Mouse (Mus musculus): ENCODE measurements around the gene Mycbpap. TPM values are rescaled to one million over a fixed set of nuclear protein-coding genes. Genes with fewer than 3 reads are reported as not detected.

The Mycbpap gene
- polyA plus RNA-seq, 1 experiment from 2014 or later: 0.23 TPM

DNA sequence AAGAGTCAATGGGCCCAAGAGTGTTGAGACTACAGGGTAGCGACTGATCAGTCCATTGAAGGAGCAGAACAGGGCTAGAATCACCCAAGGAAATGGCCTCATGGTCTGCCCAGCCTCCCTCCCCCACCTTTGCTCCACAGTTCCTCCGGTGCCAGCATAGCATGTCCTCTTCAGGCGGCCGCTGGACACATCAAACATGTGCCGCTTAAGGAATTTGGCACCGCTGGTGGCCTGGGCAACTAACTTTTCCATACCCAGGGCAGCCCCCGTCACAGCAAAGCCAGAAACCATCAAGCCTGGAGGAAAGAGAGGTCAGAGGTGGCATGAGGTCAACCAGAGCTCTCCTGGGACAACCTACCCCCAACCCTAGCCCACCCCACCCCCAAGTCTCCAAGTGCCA, 39.6 kb downstream of the Mycbpap start:
- H3K27ac ChIP-seq: no peak overlapping the region
- 95% methylated on average over 7 of the region's 7 CpGs for WGBS (ENCODE audit: missing documents)

DNA sequence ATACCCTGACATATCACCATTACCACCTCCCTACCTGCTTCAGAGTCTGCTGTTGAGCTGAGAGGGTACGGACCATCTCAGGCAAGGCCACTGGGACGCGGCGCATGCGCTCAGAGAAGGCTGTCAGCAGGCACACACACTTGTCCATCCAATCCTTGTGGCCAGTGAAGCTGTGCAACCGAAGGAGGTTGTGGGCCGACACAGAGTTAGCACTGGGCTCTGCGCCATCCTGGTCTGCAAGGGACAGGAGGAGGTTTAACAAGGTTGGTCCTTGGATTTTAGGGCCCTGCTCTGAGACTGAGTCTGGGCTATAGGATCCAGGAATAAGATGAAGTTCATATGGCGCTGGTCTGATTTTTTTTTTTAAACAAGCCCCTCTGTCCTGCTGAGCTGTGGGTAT, 41.2 kb downstream of the Mycbpap start:
- no peaks in the 10 kb centered on the region for H3K36me3 ChIP-seq (ENCODE audit: inconsistent target)
- H3K4me3 ChIP-seq (ENCODE audit: inconsistent target): no peak overlapping the region
- no peaks in the 10 kb centered on the region for H3K79me2 ChIP-seq (ENCODE audit: inconsistent target)
- 95% methylated on average over 9 of the region's 9 CpGs for WGBS (ENCODE audit: missing documents)
- no peak overlapping the region for H3K27ac ChIP-seq

More for the DNA sequence above, 39.6 kb downstream of the Mycbpap start:
- Histone ChIP-seq H3K36me3 (ENCODE audit: inconsistent target) (no peaks in the 10 kb centered on the region), H3K79me2 (ENCODE audit: inconsistent target) (no peaks in the 10 kb centered on the region), H3K4me3 (ENCODE audit: inconsistent target) (no peak overlapping the region)

GRCm38 (mm10) chr11:94477651-94478050, 43.9 kb downstream of the Mycbpap start:
- Histone ChIP-seq H3K4me3 (ENCODE audit: inconsistent target) (no peak overlapping the region), H3K36me3 (ENCODE audit: inconsistent target) (no peaks in the 10 kb centered on the region), H3K79me2 (ENCODE audit: inconsistent target) (no peaks in the 10 kb centered on the region), H3K27ac (no peak overlapping the region)
- 72% methylated on average over 6 of the region's 6 CpGs for WGBS (ENCODE audit: missing documents)

GRCm38 (mm10) chr11:94475722-94476121, 45.8 kb downstream of the Mycbpap start:
- no peaks in the 10 kb centered on the region for H3K36me3 ChIP-seq (ENCODE audit: inconsistent target)
- no peaks in the 10 kb centered on the region for H3K79me2 ChIP-seq (ENCODE audit: inconsistent target)
- H3K27ac ChIP-seq: no peak overlapping the region
- no peak overlapping the region for H3K4me3 ChIP-seq (ENCODE audit: inconsistent target)
- 35% methylated on average over 11 of the region's 11 CpGs for WGBS (ENCODE audit: missing documents)

GRCm38 (mm10) chr11:94474544-94474910, 47.0 kb downstream of the Mycbpap start:
- 2% methylated on average over 11 of the region's 11 CpGs for WGBS (ENCODE audit: missing documents)
- Histone ChIP-seq H3K36me3 (ENCODE audit: inconsistent target) (no peaks in the 10 kb centered on the region), H3K79me2 (ENCODE audit: inconsistent target) (no peaks in the 10 kb centered on the region), H3K27ac (no peak overlapping the region), H3K4me3 (ENCODE audit: inconsistent target) (no peak overlapping the region)

DNA sequence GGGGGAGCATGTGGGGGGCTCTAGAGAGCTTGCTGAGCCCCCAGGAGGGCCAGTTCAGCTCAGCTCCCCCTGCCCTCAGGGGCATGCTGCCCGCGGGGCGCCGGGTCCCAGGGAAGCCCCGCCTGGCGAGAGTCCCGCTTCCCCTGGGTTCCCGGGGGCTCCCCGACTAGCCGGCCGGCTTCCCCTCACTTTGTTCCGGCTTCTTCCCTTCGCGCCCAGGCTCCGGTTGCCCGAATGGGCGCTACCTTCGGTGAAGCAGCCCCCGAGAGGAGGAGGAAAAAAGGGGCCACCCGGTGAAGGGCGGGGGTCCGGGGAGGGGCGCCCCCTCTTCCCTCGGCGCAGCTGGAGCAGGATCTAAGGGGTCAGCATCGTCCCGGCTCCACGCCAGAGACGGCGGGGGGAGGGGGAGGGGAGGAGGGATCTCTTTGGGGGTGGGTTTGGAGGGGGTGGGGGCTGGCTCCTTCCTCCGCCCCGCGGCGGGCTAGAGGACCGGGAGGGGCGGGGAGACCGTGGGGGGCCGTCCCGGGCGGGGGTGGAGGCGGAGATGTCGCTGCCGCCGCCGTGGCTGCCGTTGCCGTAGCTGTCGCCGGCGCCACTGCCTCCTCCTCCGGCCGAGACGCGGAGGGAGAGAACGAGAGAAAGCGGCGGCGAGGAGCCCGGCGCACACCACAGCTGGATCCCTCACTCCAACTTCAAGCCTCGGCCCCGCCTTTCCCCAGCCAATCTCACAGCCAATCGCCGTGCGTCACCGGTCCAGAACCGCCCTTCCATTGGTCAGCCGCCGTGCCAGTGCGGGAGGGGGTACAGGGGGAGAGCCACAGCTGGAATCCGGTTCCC, 47.6 kb downstream of the Mycbpap start, which contains the start of gene Cacna1g:
Gene Cacna1g, minus strand, starts transcription at position 492 of the 837 bp plus-strand sequence.
- Histone ChIP-seq H3K36me3 (ENCODE audit: inconsistent target) (no peaks in the 10 kb centered on the region), H3K27ac (no peak within 1 kb of the TSS), H3K79me2 (ENCODE audit: inconsistent target) (no peaks in the 10 kb centered on the region), H3K4me3 (ENCODE audit: inconsistent target) (no peak within 1 kb of the TSS)
- under 1% methylated on average over 54 of the region's 71 CpGs for WGBS (ENCODE audit: missing documents)

DNA sequence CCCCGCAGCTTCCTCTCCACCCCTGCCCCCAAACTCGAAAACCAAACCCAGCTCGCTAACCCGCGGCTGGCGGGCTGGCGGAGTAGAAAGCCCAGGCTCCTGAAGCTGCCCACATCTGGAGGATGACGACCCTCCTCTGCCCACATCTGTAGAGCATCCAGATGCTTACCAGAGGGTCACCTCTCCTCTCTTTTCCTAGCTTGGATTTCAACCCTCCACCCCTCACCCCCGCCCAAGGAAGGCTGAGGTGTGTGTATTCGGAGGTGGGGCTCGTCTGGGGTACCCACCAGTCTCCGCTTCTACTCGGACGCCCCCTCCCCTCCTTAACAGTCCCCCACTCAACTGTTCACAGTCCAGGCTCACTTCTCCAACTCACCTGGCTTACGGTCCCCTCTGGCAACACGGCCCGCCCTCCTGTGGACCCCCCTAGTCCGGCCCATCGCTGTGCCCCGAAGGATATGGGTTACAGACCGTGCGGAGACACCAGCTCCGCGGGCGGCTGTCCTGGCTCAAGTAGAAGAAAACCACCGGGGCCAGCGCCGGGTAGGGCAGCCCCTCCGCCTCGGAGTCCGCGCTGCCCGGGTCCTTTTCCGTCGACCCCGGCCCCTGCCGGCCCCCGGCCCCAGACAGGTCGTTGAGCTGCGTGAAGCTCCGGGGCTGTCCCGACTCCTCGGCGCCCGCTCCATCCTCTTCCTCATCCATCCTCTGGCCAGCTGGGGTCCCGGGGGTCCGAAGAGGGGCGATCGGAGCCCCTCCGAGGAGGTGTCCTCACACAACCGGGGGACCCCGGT, 48.4 kb downstream of the Mycbpap start:
- Histone ChIP-seq H3K27ac (no peak overlapping the region), H3K36me3 (ENCODE audit: inconsistent target) (no peaks in the 10 kb centered on the region), H3K4me3 (ENCODE audit: inconsistent target) (no peak overlapping the region), H3K79me2 (ENCODE audit: inconsistent target) (no peaks in the 10 kb centered on the region)
- WGBS (ENCODE audit: missing documents): 2% methylated on average over 47 of the region's 52 CpGs

GRCm38 (mm10) chr11:94472585-94472915, 49.0 kb downstream of the Mycbpap start:
- Histone ChIP-seq H3K79me2 (ENCODE audit: inconsistent target) (no peaks in the 10 kb centered on the region), H3K27ac (no peak overlapping the region), H3K4me3 (ENCODE audit: inconsistent target) (no peak overlapping the region), H3K36me3 (ENCODE audit: inconsistent target) (no peaks in the 10 kb centered on the region)
- WGBS (ENCODE audit: missing documents): under 1% methylated on average over 15 of the region's 15 CpGs

DNA sequence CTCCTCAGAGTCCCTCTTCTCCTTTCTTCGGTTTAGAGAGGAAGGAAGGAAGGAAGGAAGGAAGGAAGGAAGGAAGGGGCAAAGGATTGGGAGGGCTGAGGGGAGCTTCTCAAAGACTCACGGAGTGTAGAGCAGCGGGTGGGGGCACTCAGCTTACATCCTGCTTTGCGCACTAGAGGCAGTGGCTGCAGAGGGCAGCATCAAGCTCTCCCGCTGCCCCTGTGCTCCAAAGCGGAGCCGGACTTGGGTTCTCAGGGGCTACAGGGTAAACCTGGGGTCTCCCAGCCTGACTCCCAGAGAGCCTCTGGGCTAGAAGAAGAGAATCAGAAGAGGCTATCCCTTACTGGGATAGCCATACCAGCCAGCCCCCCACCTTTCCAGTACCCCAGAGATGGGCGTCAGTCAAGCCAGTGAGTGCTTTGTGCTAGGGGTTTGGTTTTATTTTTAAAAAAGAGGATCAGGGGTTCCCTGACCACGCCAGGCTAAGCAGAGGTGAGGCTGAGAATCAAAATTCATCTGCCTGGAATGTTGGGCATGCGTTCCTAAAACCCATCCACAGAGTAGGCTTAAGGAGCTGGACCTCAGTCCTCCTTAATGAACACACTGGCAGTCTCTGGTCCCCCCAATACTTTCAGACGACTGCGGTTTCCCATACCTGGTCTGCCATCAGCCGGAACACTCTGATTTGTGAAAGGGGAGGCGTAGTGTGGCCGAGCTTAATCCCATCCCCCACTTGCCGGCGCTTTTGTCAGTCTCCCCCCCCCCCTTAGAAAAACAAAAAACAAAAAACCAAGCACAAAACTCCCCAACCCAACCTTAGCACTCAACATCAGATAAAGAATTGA, 49.6 kb downstream of the Mycbpap start:
- Histone ChIP-seq H3K27ac (no peak overlapping the region), H3K36me3 (ENCODE audit: inconsistent target) (no peaks in the 10 kb centered on the region), H3K79me2 (ENCODE audit: inconsistent target) (no peaks in the 10 kb centered on the region), H3K4me3 (ENCODE audit: inconsistent target) (no peak overlapping the region)
- WGBS (ENCODE audit: missing documents): 6% methylated on average over 16 of the region's 17 CpGs

- Histone ChIP-seq H3K4me3 (ENCODE audit: inconsistent target) (no peak overlapping the region), H3K27ac (no peak overlapping the region), H3K36me3 (ENCODE audit: inconsistent target) (no peaks in the 10 kb centered on the region), H3K79me2 (ENCODE audit: inconsistent target) (no peaks in the 10 kb centered on the region)
- whole genome bisulfite sequencing (ENCODE audit: missing documents): 84% methylated on average over 6 of the region's 7 CpGs
Measured at GRCm38 (mm10) chr11:94470391-94470790, 51.2 kb downstream of the Mycbpap start.

DNA sequence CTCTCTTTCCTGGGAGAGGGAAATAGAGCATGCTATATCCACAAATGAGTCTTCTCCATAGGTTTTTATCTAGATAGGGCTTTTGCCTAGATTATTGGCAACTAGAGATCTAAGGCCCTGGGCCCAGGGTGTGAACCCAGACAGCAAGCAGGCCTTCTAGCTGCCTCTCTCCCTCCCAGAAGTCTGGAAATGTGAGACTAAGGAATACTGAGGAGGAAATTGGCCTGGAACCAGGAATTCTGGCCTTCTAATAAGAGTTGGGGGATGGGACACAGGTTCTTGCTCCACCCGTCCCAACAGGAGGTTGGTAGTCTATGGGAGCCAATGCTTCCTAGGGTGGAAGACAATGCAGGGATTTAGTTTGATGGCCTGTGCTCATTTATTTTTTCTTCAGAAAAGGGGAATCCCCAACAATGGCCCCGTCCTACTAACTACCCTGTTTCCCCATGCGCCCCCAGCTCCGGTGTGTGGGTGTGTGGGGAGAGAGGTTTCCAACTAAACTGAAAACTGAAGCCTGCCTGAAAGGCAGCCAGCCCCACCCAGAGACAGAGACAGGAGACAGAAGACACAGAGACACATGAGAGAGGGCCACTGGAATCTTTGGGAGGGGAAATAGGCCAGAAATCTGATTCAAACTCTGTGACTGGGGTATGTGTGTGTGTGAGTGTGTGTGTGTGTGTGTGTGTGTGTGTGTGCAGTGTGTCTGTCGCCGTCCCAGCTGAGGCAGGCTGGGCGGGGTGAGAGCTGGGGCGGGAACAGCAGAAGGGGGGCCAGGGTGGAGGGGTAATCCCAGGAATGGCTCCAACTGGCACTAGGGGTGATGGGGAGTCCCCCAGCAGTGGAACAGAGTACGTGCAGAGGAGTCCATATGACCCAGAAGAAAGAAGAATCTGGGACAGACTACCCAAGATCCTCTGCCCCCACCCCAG, 52.1 kb downstream of the Mycbpap start:
- 54% methylated on average over 9 of the region's 9 CpGs for WGBS (ENCODE audit: missing documents)
- Histone ChIP-seq H3K27ac (no peak overlapping the region), H3K4me3 (ENCODE audit: inconsistent target) (no peak overlapping the region), H3K79me2 (ENCODE audit: inconsistent target) (no peaks in the 10 kb centered on the region), H3K36me3 (ENCODE audit: inconsistent target) (no peaks in the 10 kb centered on the region)

GRCm38 (mm10) chr11:94468582-94469064, 52.9 kb downstream of the Mycbpap start:
- 76% methylated on average over 4 of the region's 4 CpGs for WGBS (ENCODE audit: missing documents)
- H3K27ac ChIP-seq: no peak overlapping the region
- H3K79me2 ChIP-seq (ENCODE audit: inconsistent target): no peaks in the 10 kb centered on the region
- H3K4me3 ChIP-seq (ENCODE audit: inconsistent target): no peak overlapping the region
- no peaks in the 10 kb centered on the region for H3K36me3 ChIP-seq (ENCODE audit: inconsistent target)

DNA sequence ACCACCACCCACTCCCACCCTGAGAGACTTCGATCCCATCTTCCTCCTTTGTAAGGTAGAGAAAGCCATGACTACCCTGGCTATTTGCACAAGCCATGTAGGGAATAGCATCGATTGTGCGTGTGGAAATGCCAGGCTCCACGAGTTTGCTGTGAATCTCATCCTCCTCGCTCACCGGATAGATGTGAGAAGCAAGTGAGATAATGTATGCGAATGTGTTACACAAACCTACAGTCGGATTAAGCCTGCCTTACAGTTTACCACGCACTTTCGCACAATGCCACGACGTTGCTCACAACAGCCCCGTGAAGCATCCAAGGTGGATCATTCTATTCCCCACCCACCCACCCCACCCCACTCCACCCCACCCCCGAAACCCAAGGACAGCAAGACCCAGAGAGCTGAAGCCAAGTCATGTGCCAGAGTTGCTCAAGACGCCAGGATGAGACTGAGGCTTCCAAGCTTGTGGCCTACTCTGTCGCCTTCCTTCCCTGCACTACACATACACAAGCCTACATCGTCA, 55.1 kb downstream of the Mycbpap start:
- Histone ChIP-seq H3K36me3 (ENCODE audit: inconsistent target) (no peaks in the 10 kb centered on the region), H3K4me3 (ENCODE audit: inconsistent target) (no peak overlapping the region), H3K27ac (no peak overlapping the region), H3K79me2 (ENCODE audit: inconsistent target) (no peaks in the 10 kb centered on the region)
- 91% methylated on average over 16 of the region's 17 CpGs for WGBS (ENCODE audit: missing documents)
